Mouse (Mus musculus): ENCODE measurements around the gene Myo18a. TPM values are rescaled to one million over a fixed set of nuclear protein-coding genes. Genes with fewer than 3 reads are reported as not detected.

The Myo18a gene
- total RNA-seq, 4 experiments from 2014 or later = 133 to 174 (median 147) TPM

- no peak for DNase-seq (ENCODE audit: low spot score in 2 of 2)
These were observed 133.4 kb downstream of the Myo18a start for GRCm38 (mm10) chr11:77896480-77896819.

GRCm38 (mm10) chr11:77896820-77897805 is 134.1 kb downstream of the Myo18a start:
- peak in 1 of 2 experiments; percentile 31 for DNase-seq (ENCODE audit: low spot score in 2 of 2)

GRCm38 (mm10) chr11:77900187-77900586 is 137.1 kb downstream of the Myo18a start:
- DNase-seq (ENCODE audit: low spot score in 2 of 2) = no peak

GRCm38 (mm10) chr11:77900696-77901095 is 137.7 kb downstream of the Myo18a start:
- DNase-seq (ENCODE audit: low spot score in 2 of 2) = no peak

- no peak for DNase-seq (ENCODE audit: low spot score in 2 of 2)
These were observed 138.3 kb downstream of the Myo18a start for GRCm38 (mm10) chr11:77901366-77901765.

GRCm38 (mm10) chr11:77901775-77902355 is 138.8 kb downstream of the Myo18a start:
- no peak for DNase-seq (ENCODE audit: low spot score in 2 of 2)

GRCm38 (mm10) chr11:77903761-77904160 is 140.7 kb downstream of the Myo18a start:
- no peak for DNase-seq (ENCODE audit: low spot score in 2 of 2)

- DNase-seq (ENCODE audit: low spot score in 2 of 2) = no peak
These were observed 141.7 kb downstream of the Myo18a start for GRCm38 (mm10) chr11:77904707-77905106.

GRCm38 (mm10) chr11:77906097-77906687 is 143.1 kb downstream of the Myo18a start:
- no peak for DNase-seq (ENCODE audit: low spot score in 2 of 2)

- DNase-seq (ENCODE audit: low spot score in 2 of 2) = no peak
These were observed 143.7 kb downstream of the Myo18a start for GRCm38 (mm10) chr11:77906747-77907174.

GRCm38 (mm10) chr11:77908468-77908867 is 145.4 kb downstream of the Myo18a start:
- DNase-seq (ENCODE audit: low spot score in 2 of 2) = no peak

- no peak for DNase-seq (ENCODE audit: low spot score in 2 of 2)
These were observed 146.3 kb downstream of the Myo18a start for GRCm38 (mm10) chr11:77909376-77909775.

GRCm38 (mm10) chr11:77909776-77910175 is 146.7 kb downstream of the Myo18a start:
- DNase-seq (ENCODE audit: low spot score in 2 of 2) = no peak

- DNase-seq (ENCODE audit: low spot score in 2 of 2) = no peak
These were observed 150.5 kb downstream of the Myo18a start for GRCm38 (mm10) chr11:77913505-77913904.

GRCm38 (mm10) chr11:77914598-77915260 is 151.7 kb downstream of the Myo18a start:
- DNase-seq (ENCODE audit: low spot score in 2 of 2) = no peak

Other genes with a start within 250 kb of the Myo18a start
- gene Abhd15, start 248.1 kb upstream of the Myo18a start, total RNA-seq (2022) = 1 to 10 TPM in 3 of 4 experiments, under 1 TPM in 1; 0.99 to 1.7 (median 1.5) TPM
- gene Trp53i13, start 247.3 kb upstream of the Myo18a start, total RNA-seq (2022) = 1 to 10 TPM; 4.3 to 9.4 (median 5.6) TPM
- gene Gm10392, start 244.0 kb upstream of the Myo18a start, total RNA-seq (2022) = under 1 TPM in 1 of 4 experiments, not detected in 3; 0.21 TPM
- 100 to 1,000 TPM in 2 of 4 experiments, 10 to 100 TPM in 2; 92.7 to 112 (median 102) TPM for gene Taok1, start 155.4 kb upstream of the Myo18a start, total RNA-seq (2022)
- 10 to 100 TPM; 63.5 to 69.0 (median 67.1) TPM for gene Nufip2, start 77.1 kb upstream of the Myo18a start, total RNA-seq (2022)
- not detected for gene Cryba1, start 38.0 kb upstream of the Myo18a start, total RNA-seq (2022)
- gene Gm10277, start 24.5 kb downstream of the Myo18a start, total RNA-seq (2022) = not detected
- gene Pipox, start 130.8 kb downstream of the Myo18a start, total RNA-seq (2022) = 1 to 10 TPM; 2.8 to 4.9 (median 2.9) TPM
- gene Sez6, start 167.6 kb downstream of the Myo18a start, total RNA-seq (2022) = 100 to 1,000 TPM; 184 to 230 (median 207) TPM
- gene Phf12, start 219.5 kb downstream of the Myo18a start, total RNA-seq (2022) = 10 to 100 TPM; 51.9 to 59.2 (median 56.2) TPM